Mouse (Mus musculus): ENCODE measurements around the gene Tpcn2.

Tpcn2 gene

GRCm38 (mm10) chr7:145298666-145299490 is 15.1 kb upstream of the Tpcn2 start:
- DNase-seq = no peak

DNA sequence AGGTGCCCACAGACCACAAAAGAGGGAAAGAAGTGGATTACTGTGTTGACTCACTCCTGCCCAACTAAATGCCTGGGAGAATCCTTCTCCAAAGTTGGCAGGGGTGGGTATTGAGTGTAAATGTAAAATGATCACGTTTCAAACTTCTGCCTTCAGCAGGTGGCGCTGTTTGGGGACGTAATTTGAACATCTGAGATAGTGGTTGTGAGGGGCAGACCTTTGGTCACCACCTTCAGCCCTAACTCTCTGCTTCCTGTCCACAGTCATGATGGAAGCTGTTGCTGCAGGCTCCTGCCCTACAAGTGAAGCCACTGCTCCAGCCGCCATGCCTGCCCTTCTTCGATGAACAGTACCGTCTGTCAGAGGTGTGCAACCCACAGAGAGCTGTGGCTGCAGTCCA is 10.0 kb upstream of the Tpcn2 start:
- peak; percentile 24 for DNase-seq

GRCm38 (mm10) chr7:145292726-145293125 is 8.9 kb upstream of the Tpcn2 start:
- DNase-seq = no peak

GRCm38 (mm10) chr7:145291847-145292246 is 8.0 kb upstream of the Tpcn2 start:
- DNase-seq = no peak

DNA sequence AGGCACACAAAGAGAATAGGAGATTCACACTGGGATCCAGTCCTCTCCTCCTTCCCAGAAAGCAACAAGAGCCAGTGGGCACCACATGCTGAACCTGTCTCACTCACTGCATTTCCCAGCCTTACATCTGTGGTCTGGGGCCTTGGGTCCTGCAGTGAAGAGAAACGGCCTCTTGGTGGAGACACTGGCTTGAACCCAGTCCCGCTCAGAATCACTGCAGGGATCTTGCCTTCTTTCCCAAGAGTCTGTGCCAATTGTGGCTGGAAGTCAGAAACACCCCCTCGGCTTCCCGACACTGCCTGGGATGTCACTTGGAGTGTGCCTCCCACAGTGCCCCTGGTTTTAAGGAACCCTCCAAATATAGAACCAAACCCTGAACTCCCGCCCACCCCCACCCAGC is 5.5 kb upstream of the Tpcn2 start:
- no peak for DNase-seq

- no peak for DNase-seq
Observed at GRCm38 (mm10) chr7:145287410-145287809, 3.6 kb upstream of the Tpcn2 start.

- DNase-seq = no peak
Observed at GRCm38 (mm10) chr7:145285476-145285875, 1.7 kb upstream of the Tpcn2 start.

GRCm38 (mm10) chr7:145284293-145284692 is 482 bp upstream of the Tpcn2 start:
- DNase-seq = no peak

GRCm38 (mm10) chr7:145283041-145283440 is 770 bp downstream of the Tpcn2 start:
- DNase-seq = no peak

DNA sequence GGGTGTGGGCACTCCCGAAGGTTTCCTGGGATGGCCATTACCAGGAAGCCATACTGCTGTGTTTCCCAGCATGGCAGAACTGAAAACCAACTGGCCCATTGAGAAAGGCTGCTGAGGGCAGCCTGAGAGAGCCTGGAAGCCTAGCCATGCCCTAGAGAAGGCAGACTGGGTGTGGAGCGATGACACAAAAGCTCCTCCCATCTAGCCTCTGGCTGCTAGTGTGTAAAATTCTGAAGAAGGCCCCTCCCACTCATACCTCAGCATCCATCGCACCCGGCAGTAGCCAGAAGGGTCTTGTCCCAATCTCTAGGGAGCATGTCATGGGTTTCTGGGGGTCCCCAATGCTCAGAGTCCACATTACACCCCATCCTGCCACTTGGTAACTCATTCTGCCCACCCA is 2.4 kb downstream of the Tpcn2 start:
- DNase-seq = no peak

DNA sequence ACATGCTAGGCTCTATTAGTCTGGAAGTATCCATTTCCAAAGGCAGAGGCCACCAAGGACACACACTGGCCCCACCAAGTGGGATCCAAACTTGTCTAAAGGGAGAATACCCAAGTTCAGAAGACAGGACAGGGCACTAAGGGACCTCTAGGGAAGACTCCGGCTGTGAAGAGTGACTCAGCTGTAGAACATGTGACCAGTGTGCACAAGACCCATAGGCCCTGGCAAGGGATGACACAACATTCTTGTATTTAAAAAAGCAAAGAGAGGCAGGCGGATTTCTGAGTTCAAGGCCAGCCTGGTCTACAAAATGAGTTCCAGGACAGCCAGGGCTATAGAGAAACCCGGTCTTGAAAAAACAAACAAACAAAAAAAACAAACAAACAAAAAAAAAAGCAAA is 8.3 kb downstream of the Tpcn2 start:
- DNase-seq = no peak

DNA sequence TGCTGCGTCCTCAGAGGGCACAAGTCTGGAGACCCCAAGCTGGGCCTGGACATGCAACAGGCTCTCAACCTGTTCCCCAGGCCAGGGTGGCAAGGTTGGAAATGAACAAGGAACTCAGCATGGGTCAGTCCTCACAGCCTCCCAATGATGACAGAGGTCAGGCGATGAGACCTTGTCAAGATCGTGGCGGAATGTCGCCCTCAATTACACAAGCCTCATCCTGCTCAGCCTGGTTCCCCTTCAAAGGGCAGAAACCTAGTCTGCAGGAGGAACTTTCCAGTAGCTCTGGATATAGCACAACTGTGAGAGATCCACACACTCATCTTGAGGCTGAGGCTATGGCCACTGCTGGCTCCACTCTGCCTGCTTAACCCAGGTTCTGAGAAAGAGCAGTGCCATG is 12.9 kb downstream of the Tpcn2 start:
- DNase-seq = no peak

DNA sequence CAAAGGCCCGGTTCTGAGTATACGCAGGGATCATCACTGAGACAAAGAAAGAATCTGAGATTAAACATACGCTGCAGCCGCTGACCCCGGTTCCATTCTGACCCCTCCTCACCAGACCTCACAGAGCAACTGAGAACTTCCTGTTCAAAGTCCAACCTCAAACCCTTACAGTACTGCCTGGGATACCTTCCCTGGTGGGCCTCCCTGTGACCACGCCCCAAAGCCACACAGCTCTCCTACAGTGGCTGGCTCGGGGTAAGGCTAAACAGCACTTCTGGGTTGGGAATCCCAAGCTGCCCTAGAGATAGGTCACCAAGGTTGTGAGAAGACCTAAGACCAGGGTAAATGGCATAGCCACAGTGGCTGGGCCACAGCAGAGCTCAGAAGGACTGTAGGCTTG is 14.9 kb downstream of the Tpcn2 start:
- no peak for DNase-seq

DNA sequence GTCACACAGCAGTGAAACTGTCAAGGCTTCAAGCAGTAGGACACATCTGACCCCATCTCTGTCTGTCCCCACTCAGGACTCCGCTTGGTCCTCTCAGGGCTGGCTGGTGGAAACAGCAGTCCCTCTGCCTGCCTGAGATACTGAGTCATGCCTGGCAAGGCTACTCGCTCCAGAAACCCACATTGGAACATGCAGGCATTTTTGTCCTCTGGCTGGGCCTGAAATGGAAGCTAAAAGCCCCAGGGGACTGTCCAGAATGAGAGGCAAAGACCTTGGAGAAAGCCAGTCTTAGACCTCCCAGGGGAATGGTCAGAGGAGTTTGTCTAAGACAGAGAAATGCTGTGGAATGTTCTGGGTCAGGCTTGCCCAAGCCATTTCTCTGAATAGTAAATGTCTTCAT is 17.8 kb downstream of the Tpcn2 start:
- DNase-seq = no peak

DNA sequence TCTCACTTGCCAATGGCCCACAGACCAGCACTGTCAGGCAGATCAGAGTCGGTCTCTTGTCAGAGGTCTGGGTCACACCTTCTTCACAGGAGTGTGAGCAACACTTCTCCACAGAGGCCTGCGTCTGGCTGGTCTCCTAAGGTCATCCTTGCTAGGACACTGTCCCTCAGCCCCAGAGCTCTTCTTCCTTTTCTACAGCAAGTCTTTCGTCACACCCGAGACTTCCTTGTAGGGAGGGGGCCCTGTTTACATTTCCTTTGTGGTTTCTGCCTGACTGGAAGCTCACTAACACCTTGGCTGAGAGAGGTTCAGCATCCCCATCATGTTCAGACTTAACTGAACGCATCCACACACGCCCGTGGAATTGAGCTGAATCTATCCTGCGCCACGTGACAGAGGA is 19.6 kb downstream of the Tpcn2 start:
- no peak for DNase-seq

GRCm38 (mm10) chr7:145256092-145256491 is 27.7 kb downstream of the Tpcn2 start:
- no peak for DNase-seq

- DNase-seq = no peak
Observed at GRCm38 (mm10) chr7:145253986-145254630, 29.7 kb downstream of the Tpcn2 start.

GRCm38 (mm10) chr7:145252715-145253476 is 30.9 kb downstream of the Tpcn2 start:
- peak; percentile 72 for DNase-seq

GRCm38 (mm10) chr7:145250225-145250624 is 33.6 kb downstream of the Tpcn2 start:
- DNase-seq = no peak

DNA sequence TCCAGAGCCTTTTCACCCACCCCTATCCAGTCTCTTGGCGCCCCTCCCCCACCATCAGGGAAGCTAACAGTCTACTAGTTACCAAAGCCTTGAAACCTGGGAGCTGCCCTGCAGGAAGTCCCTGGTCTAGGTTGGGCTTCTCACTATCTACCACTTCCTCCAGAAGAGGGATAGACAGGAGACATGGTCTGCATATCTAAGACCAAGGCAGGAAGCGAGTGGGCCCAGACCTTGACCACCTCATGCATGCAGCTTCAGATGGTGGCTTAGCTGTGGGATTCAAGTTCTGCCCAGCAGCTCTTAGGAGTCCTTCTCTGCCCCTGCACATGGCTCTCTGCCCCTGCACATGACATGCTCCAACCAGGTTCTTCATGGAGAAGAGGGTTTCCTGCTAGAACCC is 34.9 kb downstream of the Tpcn2 start:
- DNase-seq = no peak

- DNase-seq = peak; percentile 80
Observed at GRCm38 (mm10) chr7:145242851-145243712, 40.7 kb downstream of the Tpcn2 start.

DNA sequence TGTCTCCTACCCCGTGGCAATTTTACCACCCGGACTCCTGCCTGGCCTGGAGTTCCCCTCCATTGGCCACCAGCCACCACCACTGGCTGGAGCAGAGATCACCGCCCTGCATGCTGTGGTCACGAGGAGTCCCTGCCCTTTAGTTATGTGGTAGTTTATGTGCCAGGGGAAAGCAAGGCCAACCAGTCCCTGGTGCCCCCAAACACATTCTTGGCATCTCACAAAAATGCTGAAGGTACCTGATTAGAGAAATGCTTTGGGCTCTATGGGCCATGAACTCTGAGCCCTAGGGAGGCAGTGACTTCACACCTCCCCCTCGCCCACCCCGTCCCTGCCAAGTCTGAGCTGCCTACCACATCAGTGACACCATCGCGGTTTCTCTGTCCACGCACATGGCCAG is 41.8 kb downstream of the Tpcn2 start:
- DNase-seq = no peak

DNA sequence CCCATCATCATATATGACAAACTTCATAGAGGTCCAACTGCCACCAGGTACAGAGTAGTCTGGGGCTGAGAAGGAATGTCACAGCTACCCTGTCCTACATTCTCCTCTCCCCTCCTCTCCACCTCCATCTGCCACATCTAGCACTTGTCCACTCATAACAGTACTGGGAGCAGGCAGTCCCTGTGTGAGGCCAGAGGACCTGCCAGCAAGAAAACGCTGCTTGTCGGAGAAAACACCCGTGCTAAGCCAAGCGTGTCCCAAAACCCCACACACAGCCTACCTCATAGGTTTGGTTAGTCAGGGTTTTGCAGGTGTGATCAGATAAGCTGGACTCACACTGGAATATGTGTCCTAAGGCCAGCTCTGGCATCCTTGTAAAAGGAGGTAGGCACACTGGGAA is 42.9 kb downstream of the Tpcn2 start:
- no peak for DNase-seq

All from thymus, postnatal 14 days (tissue).